Mouse (Mus musculus) left cerebral cortex, postnatal 10 days (tissue): ENCODE measurements at regions not wholly inside any gene's neighbourhood (a gene's known extent, or its start where the extent isn't known, plus 50 kb on each side); places are given as distances from the start of the nearest gene placed in this dataset.

Experiments
- DNase-seq, 2 experiments: peaks; one replicate each; pipeline ENCODE4 v3.0.0; 2021 to 2022; ENCODE audit warnings: low spot score in 2 of 2, mixed read lengths in 1 of 2; ENCODE audit errors: extremely low spot score in 1 of 2
- intact Hi-C: fragments of 180-260 bp; cut with DNase I; formaldehyde crosslinking; loops from one replicate; pipeline ENCODE4 v1.15.1; 2025

DNA sequence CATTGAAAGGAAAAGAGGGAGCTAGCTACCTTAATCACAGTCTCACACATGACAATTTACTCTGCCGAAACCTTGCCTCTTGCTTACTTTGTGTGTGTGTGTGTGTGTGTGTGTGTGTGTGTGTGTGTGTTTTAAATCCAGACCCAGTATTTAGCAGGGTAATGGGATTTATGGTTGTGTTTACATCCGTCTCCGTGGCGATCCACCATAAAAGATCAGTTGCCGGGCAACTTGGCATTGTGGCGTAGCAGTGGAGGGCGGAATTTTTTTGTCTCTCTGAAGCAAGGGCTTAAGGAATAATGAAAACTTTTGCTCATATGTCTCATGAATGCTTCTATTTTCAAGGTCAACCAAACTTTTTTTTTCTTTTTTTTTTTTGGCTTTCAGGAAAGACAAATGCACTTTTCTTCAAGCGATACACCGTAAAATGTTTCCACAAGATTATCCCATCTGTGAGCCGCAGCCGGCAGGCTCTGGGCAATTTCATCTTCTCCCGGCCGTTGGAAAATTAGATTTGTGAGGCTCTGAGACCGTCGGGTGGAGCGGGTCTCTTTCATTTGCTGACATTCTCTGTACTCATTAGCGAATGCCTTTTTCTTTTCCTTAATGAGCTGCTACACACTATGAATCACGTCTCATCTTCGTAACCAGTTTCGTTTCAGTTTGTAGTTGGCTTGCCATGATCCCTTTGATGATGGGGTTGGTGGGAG, 53.9 kb upstream of the Ptch1 start:
- intact Hi-C loops: no loop called here
- DNase-seq: peak in 1 of 2 experiments; percentile 6

DNA sequence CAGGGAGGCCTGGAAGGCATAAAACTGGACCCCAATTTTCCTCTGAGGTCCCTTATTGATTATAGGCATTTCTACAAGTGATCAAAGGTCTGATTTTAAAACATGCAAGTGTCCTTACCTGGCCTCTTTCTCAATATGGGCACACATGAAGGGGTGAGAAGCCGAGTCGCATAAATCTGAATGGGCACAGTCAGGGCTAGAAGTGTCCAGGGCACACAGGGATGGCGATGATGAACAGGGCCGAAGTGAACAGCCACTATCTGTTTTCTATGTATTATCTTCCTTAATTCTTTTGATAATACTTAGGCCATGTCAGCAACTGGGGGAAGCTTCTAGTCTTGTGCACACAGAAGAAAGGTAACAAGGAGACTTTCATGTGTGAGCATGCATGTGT, 54.5 kb upstream of the Ptch1 start:
- intact Hi-C loops: no loop called here
- DNase-seq: no peak

DNA sequence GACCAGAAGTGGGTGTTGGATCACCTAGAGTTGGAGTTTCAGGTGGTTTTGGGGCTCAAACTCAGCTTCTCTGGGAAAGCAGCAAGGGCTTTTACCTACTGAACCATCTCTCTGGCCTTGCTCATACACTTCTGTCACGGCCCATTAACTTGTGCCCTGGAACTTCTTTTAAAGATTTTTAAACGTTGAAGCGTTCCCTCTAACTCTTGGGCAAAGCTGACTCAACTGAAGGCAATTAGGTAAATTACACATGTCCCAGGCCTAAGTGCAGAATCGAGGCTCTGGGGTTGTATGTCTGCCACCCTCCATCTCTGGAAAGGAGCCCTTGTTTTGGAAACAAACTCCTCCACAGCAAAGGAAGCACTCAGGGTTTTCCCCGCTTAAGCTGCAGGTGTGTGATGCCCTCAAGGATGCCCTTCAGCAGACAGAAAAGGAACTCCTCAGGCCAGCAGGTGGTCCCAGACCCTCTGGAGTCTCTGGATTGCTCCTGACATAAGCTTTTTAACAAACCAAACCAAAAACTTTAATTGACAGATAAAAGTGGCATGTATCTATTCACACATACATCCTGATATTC, 58.5 kb upstream of the Ptch1 start:
- intact Hi-C loops: no loop called here
- no peak for DNase-seq

DNA sequence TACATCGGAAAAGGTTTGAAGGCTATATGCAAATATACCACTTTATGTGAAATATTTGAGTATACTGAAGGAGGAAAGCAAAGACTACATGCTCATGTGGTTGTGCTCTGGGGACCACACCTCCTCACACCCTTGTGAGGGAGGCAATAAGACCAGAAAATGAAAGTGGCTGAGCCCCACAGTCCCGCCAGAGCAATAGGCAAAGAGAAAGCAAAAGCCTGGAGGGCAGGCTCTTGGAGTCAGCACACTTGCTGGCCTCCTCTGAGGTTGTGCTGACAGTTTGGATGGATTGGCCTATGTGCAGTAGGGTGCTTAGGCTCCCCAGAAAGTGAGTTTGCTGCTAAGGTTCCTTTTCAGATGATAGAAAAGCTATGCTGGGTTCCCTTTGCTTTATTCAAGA, 60.9 kb upstream of the Ptch1 start:
- intact Hi-C loops: no loop called here
- DNase-seq: no peak

DNA sequence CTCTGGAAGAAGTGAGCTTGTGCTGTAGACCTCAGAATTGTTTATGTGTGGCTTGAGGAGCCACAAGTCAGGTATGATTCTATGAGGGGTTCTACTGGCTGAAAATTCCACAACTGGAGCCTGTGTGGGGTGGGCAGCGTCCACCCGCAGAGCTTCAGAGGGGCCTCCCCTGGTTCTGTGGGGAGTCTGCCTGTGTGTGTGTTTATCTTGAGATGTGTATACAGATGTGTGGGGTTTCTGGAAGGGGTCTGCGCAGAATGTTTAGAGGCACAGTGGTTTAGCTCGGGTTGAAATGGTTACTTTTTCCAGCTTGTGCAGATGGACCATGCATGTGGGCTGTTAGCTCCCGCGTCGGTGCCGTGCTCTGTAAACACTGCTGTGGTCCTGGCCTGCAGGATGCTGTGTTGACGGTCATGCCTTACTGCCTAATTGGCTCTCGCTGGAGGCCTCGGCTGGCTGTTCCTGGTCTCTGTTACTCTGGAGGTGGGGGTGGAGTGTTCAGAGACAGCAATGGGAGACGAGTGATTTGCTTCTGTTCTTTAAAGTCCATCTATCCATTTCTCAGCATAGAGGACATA, 68.3 kb upstream of the Ptch1 start:
- intact Hi-C loops: no loop called here
- peak in 1 of 2 experiments; percentile 42 for DNase-seq

DNA sequence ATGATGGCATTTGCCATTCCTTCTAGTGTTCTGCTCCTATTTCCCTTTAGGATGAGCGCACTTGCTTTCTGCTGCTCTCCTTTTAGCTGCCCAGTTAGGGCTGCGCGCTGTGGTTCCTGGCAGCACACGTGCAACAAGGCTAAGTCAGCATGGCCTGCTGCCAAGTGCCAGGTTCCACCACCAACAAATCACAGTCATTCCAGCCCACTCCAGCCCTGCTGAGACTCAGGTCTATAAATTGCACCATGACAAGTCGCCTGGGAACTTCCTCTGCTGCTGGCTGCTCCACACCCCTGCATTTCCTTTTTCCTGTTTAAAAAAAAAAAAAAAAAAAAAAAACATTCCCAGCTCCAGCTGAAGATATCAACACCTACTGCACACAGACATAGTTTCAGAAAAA, 69.2 kb upstream of the Ptch1 start:
- peak; percentile 13 to 89 for DNase-seq
- intact Hi-C loops: no loop called here

DNA sequence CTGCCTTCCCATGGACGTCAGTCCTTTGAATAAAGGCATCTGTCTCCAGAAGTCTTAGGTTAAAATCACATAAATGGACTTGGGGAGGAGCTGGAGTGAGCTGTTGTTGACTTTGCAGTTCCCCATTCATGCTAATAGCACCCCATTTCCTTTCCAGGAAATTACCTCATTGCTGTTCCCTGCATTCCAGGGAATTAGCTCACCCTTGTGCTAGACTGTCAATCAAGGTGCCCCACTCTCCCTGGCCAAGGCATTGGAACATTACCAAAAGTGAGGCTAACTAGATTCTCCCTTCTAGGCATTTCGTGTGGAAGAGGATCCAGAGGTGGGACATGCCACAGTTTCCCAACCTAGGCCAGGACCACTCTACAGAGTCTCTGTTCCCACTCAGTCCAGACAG, 70.0 kb upstream of the Ptch1 start:
- intact Hi-C loops: no loop called here
- DNase-seq: no peak

DNA sequence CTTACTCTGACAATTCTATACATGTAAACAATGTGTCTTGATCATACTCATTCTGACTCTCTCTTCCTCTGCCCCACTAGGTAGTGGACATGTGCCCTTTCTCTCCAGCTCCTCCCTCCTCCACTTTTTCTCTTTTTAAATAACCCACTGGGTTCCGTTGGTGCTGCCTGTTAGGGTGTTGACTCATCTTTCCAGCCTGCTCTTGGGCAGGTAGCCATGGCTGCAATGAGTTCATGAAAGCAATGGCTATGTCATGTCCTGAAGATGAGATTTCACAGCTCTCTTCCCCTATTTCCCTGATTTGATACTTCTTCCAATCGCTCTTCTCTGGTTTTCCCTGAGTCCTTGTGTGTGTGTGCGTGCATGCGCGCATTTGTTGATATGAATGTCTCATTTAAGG, 70.9 kb upstream of the Ptch1 start:
- intact Hi-C loops: no loop called here
- DNase-seq: no peak

DNA sequence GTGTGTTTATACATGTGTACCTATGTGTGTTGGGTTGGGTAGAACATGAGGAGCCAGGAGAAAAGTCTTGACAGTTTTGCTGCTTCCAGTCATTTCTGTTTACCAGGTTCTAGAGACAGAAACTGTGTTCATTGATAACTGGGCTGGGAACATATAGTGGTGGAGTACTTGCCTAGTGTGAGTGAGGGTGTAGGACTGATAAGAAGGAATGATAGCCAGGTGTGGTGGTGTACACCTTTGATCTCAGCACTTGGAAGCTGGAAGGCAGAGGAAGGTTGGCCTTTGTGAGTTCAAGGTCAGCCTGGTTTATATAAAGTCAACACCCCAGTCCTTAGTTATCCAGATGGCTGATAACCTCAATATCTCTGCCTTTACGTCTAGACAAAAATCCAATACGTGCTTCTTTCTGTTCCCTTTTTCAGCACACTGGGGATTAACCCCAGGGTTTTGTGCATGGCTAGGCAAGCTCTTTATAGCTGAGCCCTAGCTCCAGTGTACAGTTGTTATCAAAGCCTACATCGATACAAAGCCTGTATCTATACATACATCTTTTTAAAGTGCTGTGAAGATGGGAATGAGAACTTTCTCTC, 75.8 kb upstream of the Ptch1 start:
- no peak for DNase-seq
- intact Hi-C loops: no loop called here

DNA sequence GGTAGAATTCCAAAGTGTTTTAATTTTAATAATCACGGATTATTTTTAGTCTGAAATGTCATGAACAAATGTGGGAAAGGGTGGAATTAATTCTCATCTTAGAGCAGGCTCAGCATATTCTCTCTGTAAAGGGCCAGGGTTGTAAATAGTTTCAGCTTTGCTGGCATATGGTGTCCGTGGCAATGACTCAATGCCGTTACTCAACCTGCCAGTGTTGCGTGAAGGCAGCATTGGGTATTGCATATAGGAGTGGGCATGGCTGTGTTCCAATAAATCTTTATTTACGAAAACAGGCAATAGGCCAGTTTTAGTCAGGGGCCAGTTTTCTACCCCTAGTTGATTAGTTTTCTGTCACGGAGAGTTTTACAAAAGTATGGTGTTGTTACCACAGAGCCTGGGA, 81.1 kb upstream of the Ptch1 start:
- DNase-seq: no peak
- intact Hi-C loops: no loop called here

DNA sequence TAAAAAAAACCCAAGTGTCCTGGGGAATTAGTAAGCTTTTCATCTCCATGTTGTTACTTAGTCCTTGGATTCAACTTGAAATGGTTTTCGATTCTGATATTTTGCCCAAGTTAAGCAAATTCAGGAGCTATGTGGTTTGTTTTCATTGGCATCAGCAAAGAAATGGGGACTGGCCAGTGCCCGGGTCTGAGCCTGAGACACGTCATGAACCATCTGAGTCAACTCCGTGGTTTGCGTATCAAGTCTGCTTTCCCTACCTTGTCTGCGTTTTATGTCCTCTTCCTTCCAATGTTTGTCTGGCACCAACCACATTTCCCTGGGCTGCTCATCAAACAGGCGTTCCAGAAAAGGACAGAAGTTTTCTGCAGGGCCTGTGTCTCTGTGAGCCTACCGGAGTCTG, 83.7 kb upstream of the Ptch1 start:
- DNase-seq: no peak
- intact Hi-C loops: no loop called here

DNA sequence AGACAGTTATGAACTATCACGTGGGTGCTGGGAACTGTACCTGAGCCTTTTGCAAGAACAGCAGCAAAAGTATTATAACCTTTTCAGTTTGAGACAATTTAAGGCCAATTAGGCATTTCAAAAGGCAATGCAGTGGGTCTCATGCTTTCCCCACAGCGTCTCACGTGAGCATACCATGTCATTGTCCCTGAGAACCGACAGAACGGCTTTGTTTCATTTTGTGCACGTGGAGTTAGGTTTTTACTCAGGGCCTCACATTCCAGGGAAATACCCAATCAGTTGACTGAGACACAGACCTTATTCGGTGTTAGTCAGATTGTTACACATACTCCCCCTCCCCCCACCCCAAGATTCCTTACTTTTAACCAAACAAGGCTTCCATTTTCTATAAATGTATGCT, 86.0 kb upstream of the Ptch1 start:
- DNase-seq: no peak
- intact Hi-C loops: no loop called here

DNA sequence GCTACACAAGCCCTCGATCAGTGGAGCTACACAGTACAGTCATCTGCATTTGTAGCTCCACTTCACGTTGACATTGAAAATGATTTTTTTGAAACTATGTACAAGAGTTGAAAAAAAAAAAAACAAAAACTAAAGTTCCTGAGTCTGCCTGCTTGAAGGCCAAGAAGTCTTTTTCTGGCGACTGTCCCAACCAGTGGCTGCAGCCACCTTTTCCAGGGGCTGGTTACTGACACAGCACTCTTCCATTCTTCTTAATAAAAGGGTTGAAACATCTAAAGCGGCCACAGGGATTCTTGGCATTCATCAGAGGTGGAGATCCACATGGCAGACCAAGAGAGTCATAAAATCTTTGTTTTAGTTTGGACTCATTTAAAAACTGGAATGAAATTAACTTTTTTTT, 87.0 kb upstream of the Ptch1 start:
- DNase-seq: no peak
- intact Hi-C loops: no loop called here

DNA sequence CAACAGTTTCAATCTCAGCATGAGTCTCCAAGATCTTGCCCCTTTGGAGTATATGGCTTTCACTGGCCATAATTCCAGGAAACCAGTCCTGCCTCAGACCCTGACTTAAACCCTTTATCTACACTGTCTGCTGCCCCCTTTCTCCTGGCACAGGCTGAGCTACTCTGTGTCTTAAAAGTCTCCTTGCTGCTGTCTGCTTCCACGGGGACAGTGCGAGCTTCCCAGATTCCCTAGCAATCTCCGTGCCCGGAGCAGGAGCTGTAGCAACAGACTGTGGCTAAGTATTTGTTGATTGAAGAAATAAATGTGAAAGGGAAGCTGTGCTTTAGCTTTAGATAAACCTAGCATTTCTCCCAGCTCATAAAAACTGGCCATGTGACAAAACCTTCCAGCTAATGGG, 95.2 kb upstream of the Ptch1 start:
- intact Hi-C loops: no loop called here
- DNase-seq: no peak

DNA sequence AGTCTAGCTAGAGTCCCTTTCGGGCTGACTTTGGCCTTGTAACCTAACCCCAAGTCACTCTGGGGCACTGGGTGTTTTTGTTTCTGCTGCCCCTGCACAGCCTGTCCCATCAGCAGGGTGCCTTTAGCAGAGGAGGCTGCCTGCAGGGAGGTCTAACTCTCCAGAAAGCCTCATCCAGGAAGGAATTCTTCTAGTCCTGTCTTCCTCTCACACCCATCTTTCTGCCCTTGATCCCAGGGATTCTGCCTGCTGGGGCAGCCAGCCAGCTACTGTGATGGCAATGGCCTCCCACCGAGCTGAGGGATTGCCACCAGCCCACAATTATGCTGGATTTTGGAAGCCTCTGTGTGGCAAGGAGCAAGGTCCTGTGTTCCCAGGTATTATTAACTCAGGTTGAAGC, 95.6 kb upstream of the Ptch1 start:
- intact Hi-C loops: no loop called here
- DNase-seq: no peak

DNA sequence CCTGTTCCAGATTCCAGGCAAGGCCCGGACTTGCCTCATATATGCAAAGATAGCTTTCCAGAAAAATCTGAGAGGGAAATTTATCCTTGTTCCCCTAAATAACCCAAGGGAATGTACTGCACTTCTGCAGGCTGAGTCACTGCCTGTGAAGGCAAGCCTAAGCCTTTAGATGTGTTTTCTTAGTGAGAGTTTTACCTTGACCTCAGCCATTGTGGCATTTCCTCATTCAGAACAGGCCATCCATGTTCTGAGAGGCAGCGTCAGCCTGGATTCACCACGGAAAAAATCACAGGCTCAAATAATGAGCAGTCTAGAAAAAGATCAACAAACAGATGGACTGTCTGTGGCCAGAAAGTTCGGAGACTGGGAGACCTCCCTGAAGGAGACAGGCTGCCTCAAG, 99.0 kb upstream of the Ptch1 start:
- DNase-seq: no peak
- intact Hi-C loops: no loop called here

DNA sequence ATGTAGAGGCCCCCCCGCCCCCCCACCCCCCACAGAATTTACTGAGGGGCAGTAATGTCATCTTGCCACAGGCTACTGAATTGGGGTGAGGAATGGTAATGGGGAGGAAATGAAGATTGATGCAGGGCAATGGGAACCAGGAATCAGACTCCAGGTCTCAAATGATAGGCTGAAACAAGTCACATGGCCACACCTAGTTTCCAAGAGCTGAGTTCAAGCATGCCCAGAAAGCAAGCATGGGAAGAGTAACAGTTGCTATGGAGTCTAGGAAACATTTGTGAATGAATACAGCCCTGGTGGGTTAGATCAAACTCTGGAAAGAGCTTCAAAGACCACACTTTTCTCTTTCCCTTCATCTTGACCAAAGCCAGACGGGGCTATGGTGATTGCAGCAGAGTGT, 104.3 kb upstream of the Ptch1 start:
- no peak for DNase-seq
- intact Hi-C loops: no loop called here

DNA sequence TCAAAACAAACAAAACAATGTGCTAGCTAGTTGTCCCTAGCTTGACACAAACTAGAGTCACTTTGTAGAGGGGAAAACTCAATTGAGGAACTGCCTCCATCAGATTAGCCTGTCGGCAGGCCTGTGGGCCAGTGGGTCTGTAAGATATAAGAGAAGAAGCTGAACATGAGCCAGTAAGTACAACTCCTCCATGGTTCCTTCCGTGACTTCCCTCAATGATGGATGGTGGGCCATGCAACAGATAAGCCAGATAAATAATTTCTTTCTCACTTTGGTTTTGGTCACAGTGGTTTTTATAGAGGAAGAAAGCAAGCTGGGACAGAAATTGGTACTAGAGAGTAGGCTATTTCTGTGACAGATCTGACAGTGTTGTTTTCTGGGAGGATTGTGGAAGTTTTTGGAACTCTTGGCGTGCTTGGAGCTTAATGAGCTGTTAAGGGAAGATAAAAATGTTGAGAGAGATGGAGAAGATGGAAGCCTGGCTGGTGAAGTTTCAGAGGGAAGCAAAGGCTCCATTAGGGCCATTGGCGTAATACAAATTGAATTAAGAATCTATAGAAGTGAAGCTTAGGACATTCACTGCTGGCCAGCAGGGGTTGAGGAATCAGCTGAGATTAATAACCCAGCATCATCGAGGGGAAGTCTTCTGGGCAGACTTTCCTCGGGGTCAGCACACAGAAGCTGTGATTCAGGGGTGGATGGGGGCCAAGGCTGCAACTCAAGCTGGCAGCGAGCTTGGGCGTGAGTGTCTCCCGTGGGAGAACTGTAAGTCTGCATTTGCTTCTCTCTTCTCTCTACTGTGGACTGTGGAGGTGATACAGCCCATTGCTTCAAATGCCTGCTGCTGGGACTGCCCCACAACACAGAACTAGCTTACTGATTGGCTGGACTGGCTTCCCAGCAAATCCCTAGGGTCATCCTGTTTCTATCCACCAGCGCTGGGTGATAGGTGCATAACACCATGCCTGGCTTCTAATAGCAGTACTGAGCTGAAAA, 105.2 kb upstream of the Ptch1 start:
- intact Hi-C loops: no loop called here
- DNase-seq: no peak

DNA sequence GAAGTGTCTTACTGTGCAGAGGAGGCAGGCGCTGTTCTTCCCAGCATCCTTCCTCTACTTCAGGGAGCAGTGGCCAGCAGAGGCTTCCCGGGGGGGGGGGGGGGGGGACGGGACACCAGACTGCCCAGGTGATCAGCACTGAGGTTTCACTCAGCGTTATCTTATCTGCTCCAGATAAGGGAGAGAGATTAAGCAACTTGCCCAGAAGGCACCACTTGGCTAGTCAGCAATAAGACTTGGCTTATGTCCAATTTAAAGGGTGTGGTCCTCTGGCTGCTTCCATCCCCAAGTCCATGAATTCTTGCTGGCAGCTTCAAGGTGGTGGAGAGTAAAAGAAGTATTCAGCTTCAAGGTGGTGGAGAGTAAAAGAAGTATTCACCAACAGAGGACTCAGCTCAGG, 108.9 kb upstream of the Ptch1 start:
- intact Hi-C loops: no loop called here
- no peak for DNase-seq
